Mouse (Mus musculus) splenic B cell, adult 2 months (primary cell): ENCODE results near the gene Paf1.
A peak's percentile ranks its signal among the peaks of the same experiment; 100 is the strongest.

Source experiments
- DNase-seq: peaks from one replicate; pipeline ENCODE4 v3.0.0-alpha.2; 2011; ENCODE audit warnings: low read depth, low spot score
- H3K27me3 ChIP-seq: 2 replicates; pipeline ENCODE4 v1.6.1; 2012; ENCODE audit warnings: mild to moderate bottlenecking, low read length, moderate library complexity, mixed read lengths; ENCODE audit not compliant: control insufficient read depth, poor library complexity, insufficient read depth, severe bottlenecking
- H3K36me3 ChIP-seq: 2 replicates; pipeline ENCODE4 v1.6.1; 2012; ENCODE audit warnings: mild to moderate bottlenecking, low read length, moderate library complexity, mixed read lengths; ENCODE audit not compliant: control insufficient read depth, poor library complexity, insufficient read depth, severe bottlenecking

Gene Paf1

DNA sequence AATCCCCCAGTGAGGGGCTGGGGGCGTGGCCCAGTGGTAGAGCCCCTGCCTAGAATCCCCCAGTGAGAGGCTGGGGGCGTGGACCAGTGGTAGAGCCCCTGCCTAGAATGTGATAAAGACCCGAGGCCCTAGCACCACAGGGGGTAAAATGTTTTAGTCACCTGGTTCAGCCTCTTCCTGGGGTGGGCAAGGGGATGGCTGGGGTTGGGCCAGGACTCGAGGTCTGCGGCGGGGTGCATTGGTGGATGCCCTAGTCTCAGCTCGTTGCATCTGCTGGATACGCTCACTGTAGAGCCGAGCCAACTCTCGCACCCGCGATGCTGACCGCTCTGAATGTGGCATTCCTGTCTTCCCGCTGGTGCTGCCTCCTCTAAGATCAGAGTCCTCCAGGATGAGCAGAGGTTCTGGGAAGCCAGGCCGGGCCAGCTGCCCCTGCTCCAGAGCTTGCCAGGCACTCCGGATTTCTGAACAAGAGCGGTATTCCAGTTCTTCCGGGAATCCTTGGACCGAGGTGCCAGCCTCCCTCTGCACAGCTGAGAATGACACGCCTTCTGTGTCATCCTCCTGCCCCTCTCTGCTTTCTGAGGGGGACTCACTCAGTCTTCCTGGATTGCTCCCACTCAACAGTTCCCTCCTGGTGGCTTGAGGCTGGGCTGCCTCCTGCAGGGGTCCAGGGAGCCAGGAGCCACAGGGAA, 31.0 kb upstream of the Paf1 start:
- Histone ChIP-seq H3K36me3 (peaks cover 18% of the 10 kb centered on the region), H3K27me3 (no peaks in the 10 kb centered on the region)
- no peak for DNase-seq

DNA sequence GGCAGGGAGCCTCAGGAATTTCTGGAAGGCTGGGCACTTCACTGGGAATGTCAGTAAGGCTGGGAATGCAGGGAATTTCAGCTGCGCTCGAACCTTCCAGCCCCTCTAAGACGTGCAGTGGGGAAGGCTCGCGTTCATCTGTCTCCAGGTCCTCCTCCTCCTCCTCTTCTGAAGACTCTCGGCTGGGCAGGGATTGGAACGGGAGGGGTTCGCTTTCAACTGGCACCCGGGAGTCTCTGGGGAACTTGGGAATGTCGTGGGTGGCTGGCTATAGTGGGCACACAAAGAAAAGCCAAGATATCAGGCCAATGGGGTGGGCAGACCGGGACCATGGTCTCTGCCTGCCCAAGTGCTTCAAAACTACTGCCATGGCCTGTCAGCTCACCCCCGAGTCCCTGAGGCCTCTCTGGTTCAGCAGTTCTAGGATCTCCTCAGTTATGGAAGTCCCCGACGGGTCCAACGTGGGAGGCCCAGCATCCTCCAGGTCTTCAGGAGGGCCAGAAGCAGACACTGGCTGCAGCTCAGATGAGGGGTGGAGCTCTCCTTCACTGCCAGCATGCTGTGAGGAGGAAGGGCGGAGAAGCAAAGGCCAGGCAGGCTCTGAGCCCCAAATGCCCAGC, 30.2 kb upstream of the Paf1 start:
- Histone ChIP-seq H3K36me3 (peaks cover 18% of the 10 kb centered on the region), H3K27me3 (no peaks in the 10 kb centered on the region)
- no peak for DNase-seq

DNA sequence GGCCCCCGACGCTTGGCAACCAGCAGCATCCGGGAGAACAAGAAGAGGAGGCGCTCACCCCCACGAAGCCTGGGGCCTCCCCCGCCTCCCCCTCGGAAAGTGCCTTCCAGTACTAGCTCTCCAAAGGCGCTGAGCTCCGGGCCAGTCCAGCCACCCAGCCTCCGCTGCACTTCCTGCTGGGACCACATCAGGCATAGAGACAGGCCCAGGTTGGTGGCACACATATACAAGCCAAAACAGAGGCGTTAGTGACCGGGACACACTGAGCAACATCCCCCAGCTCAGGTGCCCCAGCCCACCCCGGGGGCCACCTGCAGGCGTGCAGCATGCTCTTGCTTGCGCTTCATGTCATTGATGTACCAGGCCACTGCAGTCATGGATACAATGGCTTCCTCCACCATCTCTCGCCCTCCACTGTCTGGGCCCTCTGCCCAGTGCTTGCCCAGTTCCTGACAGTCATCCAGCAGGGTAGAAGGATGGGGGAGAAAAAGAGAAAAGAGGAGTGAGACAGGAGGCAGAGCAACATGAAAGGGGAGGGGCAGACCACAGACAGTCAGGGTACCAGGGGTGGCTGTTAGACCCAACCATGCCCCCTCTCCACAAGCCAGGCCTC, 25.0 kb upstream of the Paf1 start:
- no peak for DNase-seq
- peaks cover 8% of the 10 kb centered on the region for H3K36me3 ChIP-seq
- no peaks in the 10 kb centered on the region for H3K27me3 ChIP-seq

DNA sequence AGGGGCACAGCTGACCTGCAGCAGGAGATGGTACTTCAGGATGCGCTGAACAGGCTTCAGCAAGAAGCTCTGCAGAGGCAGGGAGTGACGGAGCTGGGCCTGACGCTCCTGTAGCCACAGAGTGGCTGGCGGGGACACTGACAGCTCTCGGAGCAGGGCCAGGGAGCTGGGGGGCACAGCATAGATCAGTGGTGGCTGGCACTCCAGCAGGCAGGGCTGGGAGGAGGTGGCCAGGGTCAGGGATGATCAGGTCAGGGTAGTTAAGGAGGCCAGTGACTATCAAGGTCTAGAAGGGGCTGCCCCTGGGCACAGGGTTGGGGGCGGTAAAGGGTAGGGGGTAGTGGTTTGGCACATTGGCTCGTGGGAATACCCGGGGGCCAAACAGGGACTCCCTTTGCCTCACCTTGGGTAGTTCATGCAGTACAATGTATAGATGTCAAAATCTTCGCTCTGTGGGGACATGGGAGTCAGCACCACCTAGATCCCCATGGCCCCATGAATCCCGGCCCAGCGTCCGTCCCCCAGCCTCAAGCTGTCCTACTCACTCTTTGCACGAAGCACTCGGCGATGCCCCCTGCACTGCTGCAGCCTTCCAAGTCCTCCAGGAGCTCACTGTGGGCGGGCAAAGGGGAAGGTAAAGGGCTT, 24.4 kb upstream of the Paf1 start:
- DNase-seq: no peak
- peaks cover 8% of the 10 kb centered on the region for H3K36me3 ChIP-seq
- no peaks in the 10 kb centered on the region for H3K27me3 ChIP-seq

DNA sequence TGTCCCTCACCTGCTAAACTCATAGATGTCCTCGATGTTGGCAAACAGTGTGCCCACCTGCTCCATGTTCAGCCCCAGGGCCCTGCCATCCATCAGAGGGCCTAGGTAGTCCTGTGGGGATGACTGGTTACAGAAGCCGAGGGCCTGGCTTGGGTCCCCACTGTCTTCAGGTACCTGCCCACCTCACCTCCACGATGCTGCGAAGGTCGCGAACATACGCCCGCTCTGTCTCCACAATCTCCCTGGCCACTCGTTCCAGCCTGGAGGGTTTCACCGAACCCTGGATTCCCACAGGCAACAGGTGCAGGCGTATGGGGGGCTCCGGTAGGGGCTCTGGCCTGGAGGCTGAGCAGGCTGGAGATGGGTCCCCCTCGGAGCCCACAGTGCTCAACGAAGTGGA, 22.7 kb upstream of the Paf1 start:
- H3K27me3 ChIP-seq: no peaks in the 10 kb centered on the region
- no peak for DNase-seq

DNA sequence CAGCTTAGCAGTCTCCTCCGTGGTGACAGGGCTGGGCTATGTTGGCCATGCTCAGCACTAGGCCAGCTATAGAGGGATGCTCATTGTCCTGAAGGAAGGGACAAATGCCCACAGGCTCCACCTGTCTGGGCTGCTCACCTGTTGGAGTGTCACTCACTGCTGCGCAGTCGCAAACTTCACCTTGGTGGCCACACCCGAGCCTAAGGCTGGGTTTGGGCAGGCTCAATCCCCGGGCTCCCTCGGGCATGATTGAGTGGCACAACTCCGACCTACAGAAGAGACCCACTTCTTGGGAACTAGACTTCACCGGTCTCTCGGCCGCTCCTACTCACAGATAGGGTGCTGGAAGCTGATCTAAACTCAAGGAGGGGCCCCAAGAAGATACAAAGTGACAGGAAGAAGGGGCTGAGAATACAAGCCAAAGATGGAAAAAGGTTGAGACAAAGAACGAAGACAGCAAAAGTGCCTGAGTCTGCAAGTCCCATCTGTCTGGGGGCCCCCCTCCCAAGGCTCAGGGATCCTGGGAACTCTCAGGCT, 21.7 kb upstream of the Paf1 start:
- Histone ChIP-seq H3K36me3 (no peaks in the 10 kb centered on the region; the same call in 1 of the 2 replicates), H3K27me3 (no peaks in the 10 kb centered on the region)
- no peak for DNase-seq

More for the DNA sequence above, 22.7 kb upstream of the Paf1 start:
- H3K36me3 ChIP-seq: peaks cover 2% of the 10 kb centered on the region

DNA sequence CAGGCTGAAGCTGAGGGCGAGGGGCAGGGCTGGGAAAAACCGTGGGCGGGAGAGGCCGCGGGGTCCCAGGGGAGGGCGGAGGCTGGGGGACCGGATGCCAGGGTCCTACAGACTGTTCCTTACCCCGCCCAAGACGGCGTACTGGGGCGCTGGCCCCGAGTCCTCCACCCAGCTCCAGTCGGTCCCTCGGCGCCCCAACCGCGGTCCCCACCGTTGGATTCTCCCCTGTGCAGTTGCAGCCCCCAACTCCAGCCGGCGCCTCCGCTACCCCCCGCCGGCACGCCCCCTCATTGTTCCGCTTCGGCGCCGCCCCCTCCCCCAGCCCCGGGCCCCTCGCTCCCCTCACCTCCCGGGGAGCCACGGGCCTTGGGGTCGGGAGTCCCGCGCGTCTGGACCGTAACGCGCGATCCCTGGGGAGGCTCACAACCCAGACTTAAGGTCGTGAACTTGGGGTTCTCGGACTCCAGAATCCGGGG, 21.2 kb upstream of the Paf1 start:
- peak; percentile 53 for DNase-seq
- Histone ChIP-seq H3K36me3 (no peaks in the 10 kb centered on the region; the same call in 1 of the 2 replicates), H3K27me3 (no peaks in the 10 kb centered on the region)

DNA sequence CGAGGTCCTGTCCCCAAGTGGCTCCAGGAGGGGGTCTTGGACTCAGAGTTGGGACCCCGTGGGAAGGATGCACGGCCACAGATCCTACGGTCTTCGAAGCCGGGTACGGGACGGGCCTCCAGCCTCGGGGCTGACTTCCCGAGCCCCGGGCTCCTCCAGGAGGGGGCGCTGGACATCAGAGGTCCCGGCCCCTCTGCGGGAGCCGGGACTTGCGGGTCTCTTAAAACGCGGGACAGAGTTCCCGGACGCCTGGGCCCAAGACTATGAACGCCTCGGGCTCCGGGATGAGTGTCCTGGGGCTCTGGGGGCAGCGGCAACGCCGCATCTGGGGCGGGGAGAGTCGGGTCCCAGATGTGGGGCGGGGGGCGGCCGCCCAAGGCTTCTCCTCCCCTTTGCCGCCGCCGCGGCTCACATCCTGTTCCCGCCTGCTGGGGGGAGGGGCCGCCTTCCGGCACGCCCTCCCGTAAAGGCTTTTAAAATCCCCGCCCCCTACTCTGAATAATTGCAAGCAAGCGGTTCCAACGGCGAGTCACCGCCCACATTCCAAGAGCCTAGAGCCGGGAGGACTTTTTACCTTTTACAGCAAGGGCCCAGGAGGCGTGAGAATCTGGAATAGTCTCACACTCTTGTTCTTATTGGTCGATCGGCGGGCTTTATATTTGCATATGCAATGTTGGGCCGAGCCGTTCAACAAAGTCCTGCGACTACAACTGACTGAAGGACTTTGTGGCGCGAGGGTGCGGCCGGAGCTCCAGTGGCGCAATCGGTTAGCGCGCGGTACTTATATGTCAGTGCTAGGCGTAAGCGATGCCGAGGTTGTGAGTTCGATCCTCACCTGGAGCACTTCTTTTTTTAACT, 20.3 kb upstream of the Paf1 start, which contains the start of gene Plekhg2:
Gene Plekhg2, minus strand, starts transcription at position 349 of the 858 bp plus-strand sequence.
- DNase-seq: peak; percentile 99
- peaks cover 7% of the 10 kb centered on the region for H3K36me3 ChIP-seq
- H3K27me3 ChIP-seq: no peaks in the 10 kb centered on the region

DNA sequence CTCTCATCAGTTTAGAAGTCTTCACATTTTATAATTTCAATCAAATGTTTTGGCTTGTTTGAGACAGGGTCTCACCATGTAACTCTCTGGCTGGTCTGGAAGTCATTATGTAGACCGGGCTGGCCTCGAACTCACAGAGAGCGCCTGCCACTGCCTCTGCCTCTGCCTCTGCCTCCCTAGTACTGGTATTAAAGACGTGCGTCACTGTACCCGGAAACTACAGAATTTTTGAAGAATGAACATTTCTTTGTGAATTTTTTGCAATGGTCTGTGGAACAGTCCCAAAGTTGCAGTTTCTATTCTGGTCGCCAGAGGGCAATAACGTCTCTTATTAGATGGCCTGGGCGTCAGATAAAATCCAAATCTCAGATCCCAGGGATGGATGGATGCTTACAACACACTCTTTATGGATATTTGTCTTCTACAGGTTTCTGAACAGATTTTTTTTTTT, 19.6 kb upstream of the Paf1 start:
- H3K27me3 ChIP-seq: no peaks in the 10 kb centered on the region
- peak; percentile 93 for DNase-seq

DNA sequence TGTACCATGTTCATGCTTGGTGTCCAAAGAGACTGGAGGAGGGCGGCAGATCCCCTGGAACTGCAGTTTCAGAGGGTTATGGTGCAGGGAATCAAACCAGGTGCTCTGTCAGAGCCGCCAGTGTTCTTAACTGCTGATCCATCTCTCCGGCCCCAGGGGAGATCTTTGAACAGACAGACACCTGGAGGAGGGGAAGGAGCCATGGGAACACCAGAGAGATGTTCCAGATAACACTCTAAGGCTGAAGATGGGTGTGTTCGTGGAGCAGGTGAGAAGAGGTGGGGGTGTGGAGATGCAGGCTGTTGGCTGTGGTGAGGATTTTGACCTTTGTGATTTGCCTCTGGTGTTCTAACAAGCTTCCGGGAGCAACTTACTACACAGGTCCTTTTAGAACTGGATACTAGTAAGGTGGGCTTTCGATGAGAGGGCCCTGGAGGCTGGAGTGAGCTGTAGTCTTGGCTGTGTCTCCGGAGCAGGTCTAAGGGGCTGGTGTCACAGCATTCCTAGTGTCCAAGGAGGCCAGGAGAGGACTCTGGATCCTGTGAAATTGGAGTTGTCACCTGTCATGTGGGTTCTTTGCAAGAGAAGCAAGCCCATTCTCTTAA, 18.8 kb upstream of the Paf1 start:
- peaks cover 19% of the 10 kb centered on the region for H3K36me3 ChIP-seq
- DNase-seq: peak; percentile 47
- no peaks in the 10 kb centered on the region for H3K27me3 ChIP-seq

More for the DNA sequence above, 19.6 kb upstream of the Paf1 start:
- H3K36me3 ChIP-seq: peaks cover 14% of the 10 kb centered on the region

DNA sequence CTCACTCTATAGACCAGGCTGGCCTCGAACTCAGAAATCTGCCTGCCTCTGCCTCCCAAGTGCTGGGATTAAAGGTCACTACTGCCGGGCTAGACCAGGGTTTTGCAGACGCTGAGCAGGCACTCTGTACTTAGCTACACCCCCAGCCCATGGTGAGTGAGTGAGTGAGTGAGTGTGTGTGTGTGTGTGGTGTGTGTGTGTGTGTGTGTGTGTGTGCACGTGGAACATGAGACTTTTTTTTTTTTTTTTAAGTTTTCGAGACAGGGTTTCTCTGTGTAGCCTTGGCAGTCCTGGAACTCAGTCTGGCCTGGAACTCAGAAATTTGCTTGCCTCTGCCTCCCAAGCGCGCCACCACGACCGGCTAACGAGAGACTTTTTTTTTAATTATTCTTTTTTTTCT, 18.1 kb upstream of the Paf1 start:
- DNase-seq: peak; percentile 59
- peaks cover 19% of the 10 kb centered on the region for H3K36me3 ChIP-seq
- H3K27me3 ChIP-seq: no peaks in the 10 kb centered on the region

DNA sequence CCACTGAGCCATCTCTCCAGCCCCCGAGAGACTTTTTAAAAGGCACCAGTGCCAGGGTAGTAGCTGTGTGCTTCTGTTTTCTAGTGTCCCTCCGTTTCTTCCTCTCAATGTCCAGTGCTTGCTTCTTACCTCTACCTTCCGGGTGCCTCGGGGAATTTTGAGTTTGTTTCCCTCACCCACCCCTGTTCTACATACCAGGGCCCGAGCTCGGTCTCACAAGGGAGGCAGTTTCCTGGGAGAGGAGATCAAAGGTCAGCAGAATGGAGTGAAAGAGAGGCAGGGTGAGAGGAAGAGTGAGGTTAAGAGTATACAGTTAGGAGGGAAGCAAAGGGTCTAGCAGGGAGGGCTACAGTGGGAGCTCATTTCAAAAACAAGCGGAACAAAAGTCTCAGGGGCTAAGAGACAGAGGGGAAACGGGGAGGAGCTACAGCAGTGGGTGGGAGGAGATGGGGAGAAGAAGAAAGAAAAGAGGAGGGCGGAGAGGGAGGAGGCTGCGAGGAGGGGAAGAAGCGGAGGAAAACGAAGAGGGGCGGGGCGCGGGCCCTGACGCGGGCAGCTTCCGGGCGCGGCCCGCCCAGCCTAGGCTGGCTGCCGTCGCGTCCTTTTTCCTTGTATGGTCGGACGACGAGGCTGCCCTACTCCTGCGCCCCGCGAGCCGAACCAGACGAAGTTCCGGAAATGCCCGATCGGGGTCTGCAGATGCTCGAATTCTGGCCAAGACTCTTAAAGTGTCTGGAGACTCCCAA, 17.4 kb upstream of the Paf1 start:
- DNase-seq: peak; percentile 96
- Histone ChIP-seq H3K36me3 (peaks cover 19% of the 10 kb centered on the region), H3K27me3 (no peaks in the 10 kb centered on the region)
